Mouse (Mus musculus): Measurements from ENCODE around the gene Mecom. TPM values are rescaled to one million over a fixed set of nuclear protein-coding genes. Genes with fewer than 3 reads are reported as not detected.

Gene Mecom
- polyA plus RNA-seq, 1 experiment = 0.19 TPM

GRCm38 (mm10) chr3:30219190-30219884 is 328.5 kb downstream of the Mecom start:
- TF ChIP-seq CTCF (IDR thresholded peaks at IDR 0.05; ENCODE audit: control insufficient read depth, insufficient read depth, insufficient replicate concordance, low read depth, low read length) = no peak
- no peak for TF ChIP-seq POLR2A (IDR thresholded peaks at IDR 0.05; ENCODE audit: control insufficient read depth, low read depth, low read length)
- peaks cover 3% of the 10 kb centered on the region for H3K4me1 ChIP-seq (ENCODE audit: control insufficient read depth, insufficient read depth, low read length)

GRCm38 (mm10) chr3:30214607-30215006 is 333.2 kb downstream of the Mecom start:
- Histone ChIP-seq H3K27ac (ENCODE audit: control insufficient read depth, insufficient read depth, low read depth, low read length) (no peak overlapping the region), H3K27me3 (ENCODE audit: control insufficient read depth, insufficient read depth, low read length) (no peaks in the 10 kb centered on the region), H3K36me3 (ENCODE audit: control insufficient read depth, insufficient read depth, low read length) (no peaks in the 10 kb centered on the region), H3K4me3 (ENCODE audit: control insufficient read depth, low read depth, low read length) (no peak overlapping the region), H3K4me1 (ENCODE audit: control insufficient read depth, insufficient read depth, low read length) (peaks cover 1% of the 10 kb centered on the region)
- TF ChIP-seq CTCF (IDR thresholded peaks at IDR 0.05; ENCODE audit: control insufficient read depth, insufficient read depth, insufficient replicate concordance, low read depth, low read length) = no peak
- TF ChIP-seq POLR2A (IDR thresholded peaks at IDR 0.05; ENCODE audit: control insufficient read depth, low read depth, low read length) = no peak

More at GRCm38 (mm10) chr3:30219190-30219884, 328.5 kb downstream of the Mecom start:
- Histone ChIP-seq H3K36me3 (ENCODE audit: control insufficient read depth, insufficient read depth, low read length) (no peaks in the 10 kb centered on the region), H3K27ac (ENCODE audit: control insufficient read depth, insufficient read depth, low read depth, low read length) (no peak overlapping the region), H3K4me3 (ENCODE audit: control insufficient read depth, low read depth, low read length) (no peak overlapping the region), H3K27me3 (ENCODE audit: control insufficient read depth, insufficient read depth, low read length) (no peaks in the 10 kb centered on the region)

- no peaks in the 10 kb centered on the region for H3K4me1 ChIP-seq (ENCODE audit: control insufficient read depth, insufficient read depth, low read length)
- no peak overlapping the region for H3K27ac ChIP-seq (ENCODE audit: control insufficient read depth, insufficient read depth, low read depth, low read length)
- TF ChIP-seq CTCF (IDR thresholded peaks at IDR 0.05; ENCODE audit: control insufficient read depth, insufficient read depth, insufficient replicate concordance, low read depth, low read length) (no peak), POLR2A (IDR thresholded peaks at IDR 0.05; ENCODE audit: control insufficient read depth, low read depth, low read length) (no peak)
- H3K27me3 ChIP-seq (ENCODE audit: control insufficient read depth, insufficient read depth, low read length) = no peaks in the 10 kb centered on the region
- no peak overlapping the region for H3K4me3 ChIP-seq (ENCODE audit: control insufficient read depth, low read depth, low read length)
- H3K36me3 ChIP-seq (ENCODE audit: control insufficient read depth, insufficient read depth, low read length) = no peaks in the 10 kb centered on the region
Measured at GRCm38 (mm10) chr3:30213540-30214170, 334.2 kb downstream of the Mecom start.

- H3K27ac ChIP-seq (ENCODE audit: control insufficient read depth, insufficient read depth, low read depth, low read length) = no peak overlapping the region
- H3K4me3 ChIP-seq (ENCODE audit: control insufficient read depth, low read depth, low read length) = no peak overlapping the region
- no peaks in the 10 kb centered on the region for H3K36me3 ChIP-seq (ENCODE audit: control insufficient read depth, insufficient read depth, low read length)
- no peaks in the 10 kb centered on the region for H3K4me1 ChIP-seq (ENCODE audit: control insufficient read depth, insufficient read depth, low read length)
- H3K27me3 ChIP-seq (ENCODE audit: control insufficient read depth, insufficient read depth, low read length) = no peaks in the 10 kb centered on the region
- no peak for TF ChIP-seq POLR2A (IDR thresholded peaks at IDR 0.05; ENCODE audit: control insufficient read depth, low read depth, low read length)
- TF ChIP-seq CTCF (IDR thresholded peaks at IDR 0.05; ENCODE audit: control insufficient read depth, insufficient read depth, insufficient replicate concordance, low read depth, low read length) = no peak
Measured at GRCm38 (mm10) chr3:30212802-30213201, 335.0 kb downstream of the Mecom start.

GRCm38 (mm10) chr3:30209131-30209530 is 338.7 kb downstream of the Mecom start:
- H3K27ac ChIP-seq (ENCODE audit: control insufficient read depth, insufficient read depth, low read depth, low read length) = no peak overlapping the region
- no peaks in the 10 kb centered on the region for H3K36me3 ChIP-seq (ENCODE audit: control insufficient read depth, insufficient read depth, low read length)
- no peaks in the 10 kb centered on the region for H3K27me3 ChIP-seq (ENCODE audit: control insufficient read depth, insufficient read depth, low read length)
- no peak for TF ChIP-seq POLR2A (IDR thresholded peaks at IDR 0.05; ENCODE audit: control insufficient read depth, low read depth, low read length)
- TF ChIP-seq CTCF (IDR thresholded peaks at IDR 0.05; ENCODE audit: control insufficient read depth, insufficient read depth, insufficient replicate concordance, low read depth, low read length) = no peak
- H3K4me3 ChIP-seq (ENCODE audit: control insufficient read depth, low read depth, low read length) = no peak overlapping the region
- no peaks in the 10 kb centered on the region for H3K4me1 ChIP-seq (ENCODE audit: control insufficient read depth, insufficient read depth, low read length)

GRCm38 (mm10) chr3:30207886-30208285 is 339.9 kb downstream of the Mecom start:
- TF ChIP-seq CTCF (IDR thresholded peaks at IDR 0.05; ENCODE audit: control insufficient read depth, insufficient read depth, insufficient replicate concordance, low read depth, low read length) (no peak), POLR2A (IDR thresholded peaks at IDR 0.05; ENCODE audit: control insufficient read depth, low read depth, low read length) (no peak)
- Histone ChIP-seq H3K36me3 (ENCODE audit: control insufficient read depth, insufficient read depth, low read length) (no peaks in the 10 kb centered on the region), H3K4me1 (ENCODE audit: control insufficient read depth, insufficient read depth, low read length) (no peaks in the 10 kb centered on the region), H3K27ac (ENCODE audit: control insufficient read depth, insufficient read depth, low read depth, low read length) (no peak overlapping the region), H3K4me3 (ENCODE audit: control insufficient read depth, low read depth, low read length) (no peak overlapping the region), H3K27me3 (ENCODE audit: control insufficient read depth, insufficient read depth, low read length) (no peaks in the 10 kb centered on the region)

GRCm38 (mm10) chr3:30207431-30207830 is 340.4 kb downstream of the Mecom start:
- H3K27ac ChIP-seq (ENCODE audit: control insufficient read depth, insufficient read depth, low read depth, low read length) = no peak overlapping the region
- H3K4me1 ChIP-seq (ENCODE audit: control insufficient read depth, insufficient read depth, low read length) = no peaks in the 10 kb centered on the region
- no peak overlapping the region for H3K4me3 ChIP-seq (ENCODE audit: control insufficient read depth, low read depth, low read length)
- no peaks in the 10 kb centered on the region for H3K27me3 ChIP-seq (ENCODE audit: control insufficient read depth, insufficient read depth, low read length)
- H3K36me3 ChIP-seq (ENCODE audit: control insufficient read depth, insufficient read depth, low read length) = no peaks in the 10 kb centered on the region
- no peak for TF ChIP-seq CTCF (IDR thresholded peaks at IDR 0.05; ENCODE audit: control insufficient read depth, insufficient read depth, insufficient replicate concordance, low read depth, low read length)
- no peak for TF ChIP-seq POLR2A (IDR thresholded peaks at IDR 0.05; ENCODE audit: control insufficient read depth, low read depth, low read length)
